Mouse (Mus musculus): ENCODE measurements at regions not wholly inside any gene's neighbourhood (a gene's known extent, or its start where the extent isn't known, plus 50 kb on each side); places are given as distances from the start of the nearest gene placed in this dataset.

DNA sequence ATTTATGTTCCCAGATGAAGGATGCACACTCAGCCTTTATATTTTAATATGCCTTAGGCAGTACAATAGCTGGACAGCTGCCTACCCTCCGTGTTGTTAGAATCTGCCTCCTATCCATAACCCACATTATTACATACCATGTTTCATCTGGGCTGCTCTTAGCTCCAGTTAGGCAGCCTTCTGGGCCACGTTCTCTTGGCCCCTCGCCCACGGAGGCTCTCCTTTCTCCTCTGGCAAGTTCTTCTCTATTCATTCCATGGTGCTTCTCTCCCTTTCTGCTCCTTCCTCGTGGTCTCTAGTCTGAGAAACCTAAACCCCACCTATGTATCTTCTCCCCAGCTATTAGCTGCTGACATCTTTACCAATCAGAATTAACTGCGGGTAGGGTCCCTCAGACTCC is 152.7 kb upstream of the Hs6st1 start:
- Histone ChIP-seq H3K36me3 (ENCODE audit: control insufficient read depth, insufficient read depth, low read length) (no peaks in the 10 kb centered on the region), H3K27me3 (ENCODE audit: control insufficient read depth, insufficient read depth, low read length) (no peaks in the 10 kb centered on the region), H3K4me1 (ENCODE audit: control insufficient read depth, insufficient read depth, insufficient read length, low read length) (no peaks in the 10 kb centered on the region), H3K27ac (ENCODE audit: insufficient read depth, low read depth, low read length) (no peak overlapping the region), H3K4me3 (ENCODE audit: low read depth, low read length) (no peak overlapping the region)
- WGBS: 82% methylated on average over 6 of the region's 6 CpGs
- TF ChIP-seq CTCF (IDR thresholded peaks at IDR 0.05; ENCODE audit: extremely low read depth, insufficient read length, insufficient replicate concordance, low read depth, low read length) (no peak), POLR2A (IDR thresholded peaks at IDR 0.05; ENCODE audit: low read depth, low read length) (no peak)

DNA sequence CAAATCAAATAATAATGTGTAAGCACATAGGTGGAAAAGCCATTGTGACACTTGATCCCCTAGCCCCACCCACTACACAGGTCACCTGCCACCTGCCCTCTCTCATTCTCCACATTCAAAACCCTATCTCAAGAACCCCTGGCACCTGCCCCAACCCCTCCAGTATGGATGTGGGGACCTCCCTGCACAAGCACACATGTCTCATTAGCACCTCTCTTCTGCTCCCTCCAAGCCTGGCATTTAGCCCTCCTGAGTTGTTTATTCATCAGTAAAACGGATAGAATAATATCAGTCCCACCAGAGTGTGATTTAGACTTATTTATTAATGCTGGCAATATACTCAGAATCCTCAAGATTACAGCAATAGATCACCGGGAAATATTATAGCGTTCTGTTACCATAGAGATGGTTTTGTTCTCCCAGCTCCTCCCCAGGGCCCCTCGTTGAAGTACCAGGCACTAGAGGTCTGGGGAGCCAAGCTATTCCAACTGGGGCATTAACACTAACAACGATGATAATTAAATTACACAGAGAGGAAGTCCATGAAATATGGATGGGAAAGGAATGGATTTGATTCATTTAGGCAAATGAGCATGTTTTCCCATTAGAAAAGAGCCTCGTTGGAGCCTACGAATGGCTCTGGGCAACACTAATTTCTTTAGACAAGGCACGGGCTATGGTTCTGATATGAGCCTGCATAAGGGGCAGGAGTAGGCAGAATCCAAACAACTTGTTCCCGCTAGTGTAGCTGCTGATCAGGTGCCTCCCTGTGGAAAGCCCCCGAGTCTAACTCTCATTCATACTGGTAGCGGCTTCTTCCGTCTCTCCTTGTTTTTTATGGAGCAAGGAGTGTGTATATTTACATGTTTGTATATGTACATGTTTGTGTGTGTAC is 148.1 kb upstream of the Hs6st1 start:
- Histone ChIP-seq H3K4me3 (ENCODE audit: low read depth, low read length) (no peak overlapping the region), H3K36me3 (ENCODE audit: control insufficient read depth, insufficient read depth, low read length) (no peaks in the 10 kb centered on the region), H3K4me1 (ENCODE audit: control insufficient read depth, insufficient read depth, insufficient read length, low read length) (no peaks in the 10 kb centered on the region), H3K27ac (ENCODE audit: insufficient read depth, low read depth, low read length) (no peak overlapping the region), H3K27me3 (ENCODE audit: control insufficient read depth, insufficient read depth, low read length) (no peaks in the 10 kb centered on the region)
- TF ChIP-seq POLR2A (IDR thresholded peaks at IDR 0.05; ENCODE audit: low read depth, low read length): no peak
- TF ChIP-seq CTCF (IDR thresholded peaks at IDR 0.05; ENCODE audit: extremely low read depth, insufficient read length, insufficient replicate concordance, low read depth, low read length): no peak
- 69% methylated on average over 12 of the region's 12 CpGs for WGBS

DNA sequence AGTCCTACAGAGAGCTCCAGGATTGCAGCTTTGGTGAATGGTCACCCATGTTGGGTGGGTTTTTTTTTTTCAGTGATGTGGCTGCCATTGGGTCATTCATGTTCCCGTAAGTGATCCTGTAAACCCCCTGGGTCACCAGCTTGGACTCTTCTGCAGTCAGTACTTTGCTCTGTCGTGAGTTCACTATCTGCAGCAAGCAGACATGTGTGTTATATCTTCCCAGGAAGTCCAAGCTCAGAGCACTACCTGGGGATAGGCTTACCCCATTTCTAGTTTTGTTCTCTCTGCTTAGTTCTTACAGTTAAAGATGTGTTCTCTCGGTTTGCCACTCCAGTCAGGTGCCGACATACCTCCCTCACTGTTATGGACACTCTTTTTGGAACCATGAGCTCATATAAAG is 143.4 kb upstream of the Hs6st1 start:
- Histone ChIP-seq H3K36me3 (ENCODE audit: control insufficient read depth, insufficient read depth, low read length) (no peaks in the 10 kb centered on the region), H3K4me3 (ENCODE audit: low read depth, low read length) (no peak overlapping the region), H3K27ac (ENCODE audit: insufficient read depth, low read depth, low read length) (no peak overlapping the region), H3K27me3 (ENCODE audit: control insufficient read depth, insufficient read depth, low read length) (no peaks in the 10 kb centered on the region), H3K4me1 (ENCODE audit: control insufficient read depth, insufficient read depth, insufficient read length, low read length) (peaks cover 7% of the 10 kb centered on the region; the same call in 1 of the 2 replicates)
- TF ChIP-seq POLR2A (IDR thresholded peaks at IDR 0.05; ENCODE audit: low read depth, low read length): no peak
- TF ChIP-seq CTCF (IDR thresholded peaks at IDR 0.05; ENCODE audit: extremely low read depth, insufficient read length, insufficient replicate concordance, low read depth, low read length): no peak
- WGBS: 90% methylated on average over 4 of the region's 4 CpGs

DNA sequence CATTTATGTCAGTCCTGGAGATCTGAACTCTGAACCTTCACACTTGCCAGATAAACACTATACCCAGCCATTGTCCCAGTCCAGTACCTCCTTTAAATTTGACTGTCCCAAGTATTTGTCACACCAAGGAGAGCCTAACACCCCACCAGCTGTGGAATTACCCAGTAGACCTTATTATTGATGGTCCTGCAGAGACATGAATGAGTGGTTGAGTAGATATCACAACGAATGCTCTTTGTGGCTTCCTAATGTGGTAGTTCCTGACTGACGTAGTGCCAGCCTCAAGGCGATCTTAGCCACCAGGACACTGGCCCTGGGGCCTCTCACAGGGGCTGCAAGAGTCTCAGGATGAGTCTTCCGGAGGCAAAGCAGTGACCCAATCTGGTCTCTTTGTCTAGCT is 142.9 kb upstream of the Hs6st1 start:
- TF ChIP-seq CTCF (IDR thresholded peaks at IDR 0.05; ENCODE audit: extremely low read depth, insufficient read length, insufficient replicate concordance, low read depth, low read length) (no peak), POLR2A (IDR thresholded peaks at IDR 0.05; ENCODE audit: low read depth, low read length) (no peak)
- peaks cover 7% of the 10 kb centered on the region; the same call in 1 of the 2 replicates for H3K4me1 ChIP-seq (ENCODE audit: control insufficient read depth, insufficient read depth, insufficient read length, low read length)
- H3K4me3 ChIP-seq (ENCODE audit: low read depth, low read length): no peak overlapping the region
- H3K27ac ChIP-seq (ENCODE audit: insufficient read depth, low read depth, low read length): no peak overlapping the region
- no peaks in the 10 kb centered on the region for H3K36me3 ChIP-seq (ENCODE audit: control insufficient read depth, insufficient read depth, low read length)
- 94% methylated on average over 4 of the region's 4 CpGs for WGBS
- no peaks in the 10 kb centered on the region for H3K27me3 ChIP-seq (ENCODE audit: control insufficient read depth, insufficient read depth, low read length)

DNA sequence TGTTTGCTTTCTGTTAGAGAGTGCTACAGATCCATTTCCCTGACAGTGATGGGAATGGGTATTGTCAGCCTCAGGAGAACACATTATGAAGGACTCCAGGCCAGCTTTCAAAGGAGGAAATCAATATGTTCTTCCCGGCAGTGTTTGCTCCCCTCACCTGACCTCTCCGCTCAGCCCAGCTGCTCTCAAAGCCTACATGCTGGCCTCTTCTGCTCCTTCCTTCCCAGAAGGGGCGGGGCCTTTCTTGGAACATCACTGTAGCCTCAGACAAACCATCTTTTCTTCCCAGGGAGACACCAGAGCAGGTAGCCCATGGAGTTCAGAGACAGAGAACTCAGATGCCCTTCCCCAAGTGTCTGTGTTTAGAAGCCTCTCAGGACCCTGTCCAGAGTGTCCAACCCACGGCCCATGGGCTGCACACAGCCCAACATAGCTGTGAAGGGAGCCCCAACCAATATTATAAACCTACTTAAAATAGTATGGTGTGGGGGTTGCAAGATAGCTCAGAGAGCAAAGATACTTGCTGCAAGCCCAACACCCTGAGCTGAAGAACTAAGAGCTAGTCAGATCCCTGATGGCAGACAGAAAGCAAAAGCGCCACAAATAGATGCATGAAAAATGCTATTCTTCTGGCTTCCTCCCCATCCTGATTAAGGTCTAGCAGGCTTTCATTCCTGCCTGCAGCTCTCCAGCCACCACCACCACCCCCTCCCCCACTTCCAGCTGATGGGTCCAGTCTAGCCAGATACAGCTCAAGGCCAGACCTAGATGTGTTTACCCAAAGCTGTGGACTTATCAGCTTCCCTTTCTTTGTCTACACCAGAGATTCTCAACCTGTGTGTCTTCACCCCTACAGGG is 141.8 kb upstream of the Hs6st1 start:
- Histone ChIP-seq H3K4me3 (ENCODE audit: low read depth, low read length) (no peak overlapping the region), H3K36me3 (ENCODE audit: control insufficient read depth, insufficient read depth, low read length) (no peaks in the 10 kb centered on the region), H3K4me1 (ENCODE audit: control insufficient read depth, insufficient read depth, insufficient read length, low read length) (peaks cover 8% of the 10 kb centered on the region; the same call in 1 of the 2 replicates), H3K27me3 (ENCODE audit: control insufficient read depth, insufficient read depth, low read length) (no peaks in the 10 kb centered on the region), H3K27ac (ENCODE audit: insufficient read depth, low read depth, low read length) (0 out of 2 replicates have a peak overlapping the region, but pooled peaks have one; percentile 22)
- TF ChIP-seq CTCF (IDR thresholded peaks at IDR 0.05; ENCODE audit: extremely low read depth, insufficient read length, insufficient replicate concordance, low read depth, low read length): no peak
- no peak for TF ChIP-seq POLR2A (IDR thresholded peaks at IDR 0.05; ENCODE audit: low read depth, low read length)
- 45% methylated on average over 5 of the region's 5 CpGs for WGBS

DNA sequence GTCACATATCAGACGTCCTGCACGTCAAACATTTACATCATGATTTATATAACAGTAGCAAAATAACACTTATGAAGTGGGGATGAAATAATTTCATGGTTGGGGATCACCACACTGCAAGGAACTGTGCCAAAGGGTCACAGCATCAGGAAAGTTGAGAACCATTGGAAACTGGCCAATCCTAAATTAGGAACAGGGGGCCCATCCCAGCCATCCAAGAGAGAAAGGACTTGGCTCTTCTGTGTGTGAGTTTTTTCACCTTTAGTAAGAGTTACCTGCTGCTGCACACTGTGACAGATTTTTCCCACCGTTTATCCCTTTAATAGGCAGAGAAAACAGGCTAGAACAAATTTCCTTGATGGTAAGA is 141.2 kb upstream of the Hs6st1 start:
- Histone ChIP-seq H3K4me3 (ENCODE audit: low read depth, low read length) (no peak overlapping the region), H3K4me1 (ENCODE audit: control insufficient read depth, insufficient read depth, insufficient read length, low read length) (peaks cover 8% of the 10 kb centered on the region; the same call in 1 of the 2 replicates), H3K27ac (ENCODE audit: insufficient read depth, low read depth, low read length) (0 out of 2 replicates have a peak overlapping the region, but pooled peaks have one; percentile 12), H3K36me3 (ENCODE audit: control insufficient read depth, insufficient read depth, low read length) (no peaks in the 10 kb centered on the region), H3K27me3 (ENCODE audit: control insufficient read depth, insufficient read depth, low read length) (no peaks in the 10 kb centered on the region)
- WGBS: 42% methylated on average over 3 of the region's 3 CpGs
- TF ChIP-seq CTCF (IDR thresholded peaks at IDR 0.05; ENCODE audit: extremely low read depth, insufficient read length, insufficient replicate concordance, low read depth, low read length) (no peak), POLR2A (IDR thresholded peaks at IDR 0.05; ENCODE audit: low read depth, low read length) (no peak)

DNA sequence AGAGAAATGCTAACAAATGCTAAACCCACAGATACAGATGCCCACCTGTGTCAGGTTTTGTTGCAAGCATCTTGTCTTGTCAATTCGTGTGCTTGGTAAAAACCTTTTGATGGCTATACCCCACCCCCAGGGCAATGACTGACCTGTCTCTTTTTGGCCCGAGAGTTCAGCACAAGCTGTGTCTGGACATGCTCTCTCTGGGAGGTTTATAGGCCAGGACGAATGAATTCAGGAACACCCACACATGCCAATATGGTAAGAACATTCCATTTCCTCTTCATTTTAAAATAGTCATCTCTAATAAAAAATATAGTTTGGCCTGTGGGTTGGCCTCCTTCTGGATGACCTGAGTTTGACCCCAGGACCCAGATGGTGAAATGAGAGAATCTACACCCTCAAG is 137.8 kb upstream of the Hs6st1 start:
- WGBS: 55% methylated on average over 3 of the region's 3 CpGs
- TF ChIP-seq CTCF (IDR thresholded peaks at IDR 0.05; ENCODE audit: extremely low read depth, insufficient read length, insufficient replicate concordance, low read depth, low read length) (no peak), POLR2A (IDR thresholded peaks at IDR 0.05; ENCODE audit: low read depth, low read length) (no peak)
- Histone ChIP-seq H3K27ac (ENCODE audit: insufficient read depth, low read depth, low read length) (no peak overlapping the region), H3K4me1 (ENCODE audit: control insufficient read depth, insufficient read depth, insufficient read length, low read length) (peaks cover 14% of the 10 kb centered on the region; the same call in 1 of the 2 replicates), H3K27me3 (ENCODE audit: control insufficient read depth, insufficient read depth, low read length) (no peaks in the 10 kb centered on the region), H3K4me3 (ENCODE audit: low read depth, low read length) (no peak overlapping the region), H3K36me3 (ENCODE audit: control insufficient read depth, insufficient read depth, low read length) (no peaks in the 10 kb centered on the region)
